8 mouse cellular contexts compared by ENCODE assay signal in the genomic region with DNA sequence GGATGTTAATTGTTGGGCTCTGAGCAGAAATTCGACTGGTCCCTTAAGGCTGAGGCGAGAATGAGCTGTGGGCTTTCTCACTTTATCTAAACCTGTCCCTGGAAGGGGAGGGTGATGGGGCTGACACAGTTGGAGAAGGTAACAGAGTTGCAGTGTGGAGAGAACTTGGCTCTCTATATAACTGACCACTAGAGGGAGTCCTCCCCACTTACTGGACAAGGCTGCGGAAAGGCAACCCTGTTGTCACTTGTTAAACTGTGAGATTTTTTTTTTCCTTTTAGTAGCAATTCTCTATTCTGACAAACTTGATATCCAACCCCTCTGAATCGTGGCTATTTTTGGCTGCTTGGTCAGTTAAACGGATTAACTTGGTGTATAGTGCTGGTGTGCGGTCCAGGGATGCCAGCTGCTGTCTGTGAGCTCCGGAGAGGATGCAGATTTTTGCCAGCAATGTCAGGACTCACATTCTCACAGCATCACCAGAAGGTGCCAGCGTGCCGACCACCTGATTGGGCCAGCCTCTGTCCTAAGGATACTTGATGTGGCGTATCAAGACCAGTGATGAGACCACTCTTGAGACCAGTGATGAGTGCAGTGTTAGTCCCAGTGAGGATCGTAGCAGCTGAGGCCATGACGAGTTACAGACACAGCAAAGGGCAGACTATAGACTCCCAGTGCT.
DNase-seq lines count a peak whose midpoint lies in the region; ATAC-seq and TF ChIP-seq lines count a peak whose summit lies in the region.

No protein-coding gene starts in this region.

- peak overlapping the region; percentile 13; the same call in 1 of the 2 replicates for H3K4me2 ChIP-seq in hindbrain, embryonic 14.5 days (replicated peaks)
- H3K4me2 ChIP-seq in midbrain, postnatal 0 days (ENCODE audit: low read depth, low read length, poor library complexity, severe bottlenecking) = peak overlapping the region; percentile 26; the same call in 1 of the 2 replicates

- peaks cover 4% of the 10 kb centered on the region; the same call in 1 of the 2 replicates for H3K27me3 ChIP-seq in embryonic facial prominence, embryonic 10.5 days (replicated peaks; ENCODE audit: low read depth, poor library complexity, severe bottlenecking)
- no peaks in the 10 kb centered on the region for H3K27me3 ChIP-seq in hindbrain, embryonic 14.5 days (ENCODE audit: control insufficient read depth, insufficient read depth, low read length)
- no peaks in the 10 kb centered on the region for H3K27me3 ChIP-seq in midbrain, postnatal 0 days (ENCODE audit: insufficient read depth, low read length)

- ATAC-seq in hindbrain, embryonic 14.5 days (ENCODE audit: low FRiP score) = peak; percentile 57; the same call in 1 of the 2 replicates
- ATAC-seq in midbrain, postnatal 0 days (ENCODE audit: low FRiP score) = peak; percentile 72

- no peak overlapping the region for H3K4me3 ChIP-seq in embryonic facial prominence, embryonic 10.5 days
- H3K4me3 ChIP-seq in hindbrain, embryonic 14.5 days (replicated peaks; ENCODE audit: low read length) = no peak overlapping the region
- H3K4me3 ChIP-seq in left cerebral cortex, adult 2 months = 0 out of 2 replicates have a peak overlapping the region, but pooled peaks have one; percentile 4
- H3K4me3 ChIP-seq in midbrain, postnatal 0 days (ENCODE audit: low read depth, low read length) = no peak overlapping the region

- H3K9ac ChIP-seq in hindbrain, embryonic 14.5 days = no peak overlapping the region
- H3K9ac ChIP-seq in midbrain, postnatal 0 days (replicated peaks; ENCODE audit: low read length, poor library complexity, severe bottlenecking) = no peak overlapping the region

- peaks cover 6% of the 10 kb centered on the region for H3K4me1 ChIP-seq in embryonic facial prominence, embryonic 10.5 days
- peaks cover 6% of the 10 kb centered on the region; the same call in 1 of the 2 replicates for H3K4me1 ChIP-seq in hindbrain, embryonic 14.5 days (replicated peaks; ENCODE audit: control insufficient read depth, insufficient read depth, low read length)
- H3K4me1 ChIP-seq in midbrain, postnatal 0 days (ENCODE audit: insufficient read depth, low read length) = no peaks in the 10 kb centered on the region

- H3K9me3 ChIP-seq in embryonic facial prominence, embryonic 10.5 days = peaks cover 3% of the 10 kb centered on the region
- H3K9me3 ChIP-seq in hindbrain, embryonic 14.5 days (ENCODE audit: control insufficient read depth, low read length) = 0 out of 2 replicates have a peak, but pooled peaks cover 3% of the 10 kb centered on the region
- no peaks in the 10 kb centered on the region for H3K9me3 ChIP-seq in midbrain, postnatal 0 days (ENCODE audit: low read length)

- peak; percentile 39 to 58 for DNase-seq in right cerebral cortex, adult 2 months (ENCODE audit: low spot score in 2 of 2)
- no peak for DNase-seq in right cerebral cortex, postnatal 36 days (ENCODE audit: low spot score in 2 of 2)
- peak; percentile 59 for DNase-seq in adrenal gland, postnatal 14 days
- peak; percentile 45 for DNase-seq in embryonic facial prominence, embryonic 10.5 days (ENCODE audit: low spot score)
- peak; percentile 85 for DNase-seq in hindbrain, embryonic 14.5 days (ENCODE audit: low spot score)
- peak; percentile 23 to 36 for DNase-seq in left cerebral cortex, adult 2 months (ENCODE audit: extremely low spot score in 1 of 2, low spot score in 2 of 2)
- peak; percentile 83 for DNase-seq in midbrain, postnatal 0 days (ENCODE audit: low spot score)
- no peak for DNase-seq in yolk sac, embryonic 10.5 days (ENCODE audit: low spot score)

- intact Hi-C loops in left cerebral cortex, adult 2 months (cut with DNase I) = loop anchor here (1.0 to 2.0 kb wide), 4 partner anchors 94 to 700 kb away; no protein-coding TSS in a partner anchor

- WGBS in embryonic facial prominence, embryonic 10.5 days = 44% methylated on average over 12 of the region's 12 CpGs
- 26% methylated on average over 12 of the region's 12 CpGs for WGBS in hindbrain, embryonic 14.5 days
- WGBS in midbrain, postnatal 0 days = 18% methylated on average over 12 of the region's 12 CpGs

- H3K27ac ChIP-seq in embryonic facial prominence, embryonic 10.5 days (replicated peaks) = no peak overlapping the region
- no peak overlapping the region for H3K27ac ChIP-seq in hindbrain, embryonic 14.5 days
- no peak overlapping the region for H3K27ac ChIP-seq in left cerebral cortex, adult 2 months
- H3K27ac ChIP-seq in midbrain, postnatal 0 days (ENCODE audit: low read depth, low read length) = no peak overlapping the region

- peak; percentile 90 for TF ChIP-seq CTCF in left cerebral cortex, adult 2 months (IDR thresholded peaks at IDR 0.05)
- TF ChIP-seq CTCF in midbrain, postnatal 0 days (IDR thresholded peaks at IDR 0.05) = peak; percentile 91

- no peaks in the 10 kb centered on the region for H3K36me3 ChIP-seq in embryonic facial prominence, embryonic 10.5 days (replicated peaks)
- H3K36me3 ChIP-seq in hindbrain, embryonic 14.5 days (replicated peaks; ENCODE audit: control insufficient read depth, insufficient read depth) = no peaks in the 10 kb centered on the region
- no peaks in the 10 kb centered on the region for H3K36me3 ChIP-seq in midbrain, postnatal 0 days (ENCODE audit: insufficient read depth, low read length)

Comparison
In these comparisons a context has a peak if more than half of its experiments do, and no peak if none do; other contexts are left out.
1. DNase-seq: peak in right cerebral cortex, adult 2 months (2 of 2), adrenal gland, postnatal 14 days (single experiment), embryonic facial prominence, embryonic 10.5 days (single experiment), hindbrain, embryonic 14.5 days (single experiment), left cerebral cortex, adult 2 months (2 of 2) and midbrain, postnatal 0 days (single experiment); none in right cerebral cortex, postnatal 36 days (0 of 2) and yolk sac, embryonic 10.5 days (single experiment).